Mouse (Mus musculus) erythroblast, embryonic 14.5 days (primary cell): Measurements from ENCODE around the gene Slc35g1. TPM values are rescaled to one million over a fixed set of nuclear protein-coding genes. Genes with fewer than 3 reads are reported as not detected.
A peak's percentile ranks its signal among the peaks of the same experiment; 100 is the strongest.
"Not testable (repeated sequence)": the region's sequence is repeated elsewhere in the genome, so short reads cannot be mapped to it uniquely, and the experiment has no call there.

Experiments
- H3K27me3 ChIP-seq: 2 replicates; pipeline ENCODE4 v1.6.1; 2012; ENCODE audit warnings: inconsistent platforms; ENCODE audit not compliant: control insufficient read depth
- H3K36me3 ChIP-seq: 2 replicates; pipeline ENCODE4 v1.6.1; 2012; ENCODE audit warnings: mild to moderate bottlenecking, inconsistent platforms; ENCODE audit not compliant: control insufficient read depth
- H3K4me1 ChIP-seq: 2 replicates; pipeline ENCODE4 v1.6.1; 2012; ENCODE audit warnings: inconsistent platforms; ENCODE audit not compliant: control insufficient read depth
- H3K4me3 ChIP-seq: replicated peaks from 2 replicates; pipeline ENCODE3; 2012; ENCODE audit warnings: moderate library complexity, mild to moderate bottlenecking, inconsistent platforms
- H3K9me3 ChIP-seq: 2 replicates; pipeline ENCODE4 v1.6.1; 2012; ENCODE audit warnings: low read length, inconsistent platforms, mixed read lengths; ENCODE audit not compliant: control insufficient read depth
- GATA1 ChIP-seq: IDR thresholded peaks from 2 replicates; pipeline ENCODE4 v1.6.1; 2012; ENCODE audit warnings: low read length, inconsistent platforms, mixed read lengths
- TAL1 ChIP-seq: IDR thresholded peaks from 3 replicates; pipeline ENCODE4 v1.6.1; 2012; ENCODE audit warnings: low read length, inconsistent platforms, mixed read lengths
- polyA plus RNA-seq: library from polyadenylated mRNA; stranded (reverse); fragments of >175 nt; gene quantifications from 2 replicates; pipeline ENCODE4 v1.2.3, GENCODE M21; 2012

Slc35g1 gene
- polyA plus RNA-seq, 1 experiment = 0.19 TPM

GRCm38 (mm10) chr19:38383769-38384168, 12.0 kb upstream of the Slc35g1 start:
- H3K9me3 ChIP-seq = no peaks in the 10 kb centered on the region
- no peak for TF ChIP-seq TAL1
- TF ChIP-seq GATA1 = no peak

DNA sequence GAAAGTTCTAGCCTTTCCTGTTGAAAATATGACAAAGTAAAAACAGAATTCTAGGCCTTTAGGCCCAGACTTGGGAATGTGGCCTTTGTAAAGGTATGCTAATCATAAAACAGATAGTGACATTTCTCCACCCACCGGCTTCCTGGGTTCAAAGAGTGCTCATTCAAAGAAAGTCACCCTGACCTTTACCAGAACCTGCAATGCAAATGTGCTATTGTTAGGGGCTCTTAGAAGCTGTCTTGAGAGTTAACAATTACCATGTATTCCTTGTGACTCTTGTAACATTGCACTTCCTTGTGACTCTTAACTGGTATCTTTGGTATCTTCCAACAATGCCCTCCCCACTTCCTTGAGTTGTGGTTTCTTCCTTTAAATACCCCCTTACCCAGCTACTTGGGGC, 8.8 kb upstream of the Slc35g1 start:
- not testable (repeated sequence) for H3K36me3 ChIP-seq, H3K9me3 ChIP-seq, H3K4me1 ChIP-seq, H3K4me3 ChIP-seq
- peaks cover 11% of the 10 kb centered on the region for H3K27me3 ChIP-seq

More at GRCm38 (mm10) chr19:38383769-38384168, 12.0 kb upstream of the Slc35g1 start:
- Histone ChIP-seq H3K27me3 (peaks cover 11% of the 10 kb centered on the region), H3K36me3 (no peaks in the 10 kb centered on the region), H3K4me1 (no peaks in the 10 kb centered on the region), H3K4me3 (no peak overlapping the region)

- TF ChIP-seq TAL1 (no peak), GATA1 (no peak)
- peaks cover 7% of the 10 kb centered on the region for H3K4me1 ChIP-seq
- no peak overlapping the region for H3K4me3 ChIP-seq
- H3K27me3 ChIP-seq = peaks cover 10% of the 10 kb centered on the region
- no peaks in the 10 kb centered on the region for H3K9me3 ChIP-seq
- no peaks in the 10 kb centered on the region for H3K36me3 ChIP-seq
These were observed 7.9 kb upstream of the Slc35g1 start for GRCm38 (mm10) chr19:38387835-38388234.

DNA sequence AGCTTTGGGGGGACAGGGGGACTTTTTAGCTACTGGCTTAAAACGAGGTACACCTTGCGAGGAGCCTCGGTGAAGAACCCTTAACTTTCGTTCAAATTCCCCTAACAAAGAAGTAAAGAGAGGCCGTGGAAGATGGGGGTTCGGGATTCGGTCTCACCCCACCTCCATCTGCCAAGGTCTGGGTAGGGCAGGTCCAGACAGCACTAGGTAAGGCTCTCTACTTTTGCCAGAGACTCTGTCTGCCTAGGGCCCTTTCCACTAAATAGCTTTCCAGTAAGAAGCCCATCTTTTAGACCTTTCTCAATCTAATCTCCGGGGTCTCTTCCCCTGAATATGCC, 822 bp downstream of the Slc35g1 start:
- H3K4me1 ChIP-seq = peaks cover 52% of the 10 kb centered on the region
- peaks cover 25% of the 10 kb centered on the region for H3K36me3 ChIP-seq
- H3K4me3 ChIP-seq = peak overlapping the region; percentile 91
- no peaks in the 10 kb centered on the region for H3K27me3 ChIP-seq
- TF ChIP-seq GATA1 (no peak), TAL1 (no peak)
- no peaks in the 10 kb centered on the region for H3K9me3 ChIP-seq

GRCm38 (mm10) chr19:38397004-38397403, 1.2 kb downstream of the Slc35g1 start:
- Histone ChIP-seq H3K27me3 (no peaks in the 10 kb centered on the region), H3K9me3 (no peaks in the 10 kb centered on the region), H3K36me3 (peaks cover 27% of the 10 kb centered on the region), H3K4me1 (peaks cover 52% of the 10 kb centered on the region), H3K4me3 (peak overlapping the region; percentile 91)
- no peak for TF ChIP-seq TAL1
- no peak for TF ChIP-seq GATA1

GRCm38 (mm10) chr19:38398966-38399365, 3.2 kb downstream of the Slc35g1 start:
- no peak for TF ChIP-seq GATA1
- no peak for TF ChIP-seq TAL1
- H3K27me3 ChIP-seq = no peaks in the 10 kb centered on the region
- peaks cover 40% of the 10 kb centered on the region for H3K36me3 ChIP-seq
- H3K4me3 ChIP-seq = no peak overlapping the region
- H3K9me3 ChIP-seq = no peaks in the 10 kb centered on the region
- H3K4me1 ChIP-seq = peaks cover 52% of the 10 kb centered on the region

- TF ChIP-seq GATA1 (no peak), TAL1 (no peak)
- Histone ChIP-seq H3K4me1 (peaks cover 45% of the 10 kb centered on the region), H3K9me3 (no peaks in the 10 kb centered on the region), H3K27me3 (no peaks in the 10 kb centered on the region), H3K4me3 (no peak overlapping the region), H3K36me3 (peaks cover 53% of the 10 kb centered on the region)
These were observed 5.1 kb downstream of the Slc35g1 start for GRCm38 (mm10) chr19:38400851-38401250.

- Histone ChIP-seq H3K4me1 (peaks cover 42% of the 10 kb centered on the region), H3K36me3 (peaks cover 58% of the 10 kb centered on the region), H3K9me3 (no peaks in the 10 kb centered on the region), H3K27me3 (no peaks in the 10 kb centered on the region), H3K4me3 (no peak overlapping the region)
- TF ChIP-seq TAL1 (no peak), GATA1 (no peak)
These were observed 5.6 kb downstream of the Slc35g1 start for GRCm38 (mm10) chr19:38401416-38401815.

DNA sequence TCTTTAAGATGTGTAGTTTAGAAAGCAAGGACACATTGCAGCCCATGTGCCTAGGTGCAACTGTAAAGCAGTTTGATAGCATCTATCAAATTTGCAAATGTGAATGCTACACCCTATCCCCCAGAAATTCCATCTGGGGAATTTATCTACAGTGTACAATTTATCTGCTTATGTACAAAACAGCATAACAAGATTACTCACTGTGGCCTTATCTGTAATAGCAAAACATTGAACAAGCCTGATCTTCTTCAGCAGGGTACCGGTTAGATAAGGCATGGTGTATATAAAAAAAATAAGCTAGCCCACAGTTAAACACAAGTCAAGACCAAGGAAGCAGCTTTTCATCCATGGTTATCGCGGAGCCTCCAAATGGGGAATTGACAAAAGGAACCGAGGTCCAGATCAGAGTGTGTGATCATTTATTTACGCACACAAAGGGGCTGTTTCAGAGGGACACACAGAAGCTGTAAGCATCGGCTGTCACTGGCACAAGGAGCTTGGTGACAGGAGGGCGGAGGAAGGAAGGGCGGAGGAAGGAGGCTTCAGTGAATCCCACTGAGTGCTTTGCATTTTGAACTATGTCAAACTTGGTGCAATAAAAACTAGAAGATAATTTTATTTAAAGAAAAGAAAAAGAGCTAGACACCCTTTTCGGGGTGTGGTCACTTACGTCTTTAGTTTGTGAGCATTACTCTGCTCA, 14.7 kb downstream of the Slc35g1 start:
- Histone ChIP-seq H3K9me3 (no peaks in the 10 kb centered on the region), H3K27me3 (no peaks in the 10 kb centered on the region), H3K36me3 (peaks cover 47% of the 10 kb centered on the region), H3K4me1 (peaks cover 23% of the 10 kb centered on the region), H3K4me3 (no peak overlapping the region)
- TF ChIP-seq GATA1 = no peak
- no peak for TF ChIP-seq TAL1

DNA sequence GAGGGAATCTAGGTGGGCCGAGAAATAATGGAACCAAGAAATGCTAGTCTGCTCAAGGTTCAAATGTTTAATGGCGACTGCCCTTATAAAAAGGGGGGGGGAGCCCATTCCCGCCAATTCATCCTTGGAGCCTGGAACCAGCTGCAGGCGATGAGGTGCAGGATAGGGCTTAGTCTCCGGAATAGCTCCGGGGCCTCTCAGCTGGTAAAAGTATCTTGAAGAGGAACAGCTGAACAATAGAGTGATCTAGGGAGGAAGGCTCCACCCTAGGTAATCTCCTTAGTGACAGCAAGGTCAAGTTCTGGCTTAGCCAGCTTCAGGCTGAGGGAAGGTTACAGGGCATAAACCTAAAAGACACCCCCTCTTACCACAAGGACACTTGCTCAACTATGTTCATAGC, 18.1 kb downstream of the Slc35g1 start:
- Histone ChIP-seq H3K4me1 (peaks cover 23% of the 10 kb centered on the region), H3K4me3 (no peak overlapping the region), H3K9me3 (no peaks in the 10 kb centered on the region), H3K36me3 (peaks cover 20% of the 10 kb centered on the region), H3K27me3 (no peaks in the 10 kb centered on the region)
- TF ChIP-seq GATA1 (no peak), TAL1 (no peak)
